Mouse (Mus musculus) liver, adult (tissue): ENCODE data around the gene Nadsyn1.

Source experiments
- GATA4 ChIP-seq: IDR thresholded peaks from 2 replicates; pipeline ENCODE4 v1.6.1; 2014; ENCODE audit warnings: mild to moderate bottlenecking, low read length; ENCODE audit not compliant: insufficient replicate concordance

Gene Nadsyn1

GRCm38 (mm10) chr7:143751380-143751779 lies 71.3 kb downstream of the Nadsyn1 start:
- no peak; the same call in 1 of the 2 replicates for TF ChIP-seq GATA4

GRCm38 (mm10) chr7:143749045-143749444 lies 73.6 kb downstream of the Nadsyn1 start:
- TF ChIP-seq GATA4 = no peak

GRCm38 (mm10) chr7:143748041-143748868 lies 74.4 kb downstream of the Nadsyn1 start:
- TF ChIP-seq GATA4 = no peak
